Mouse (Mus musculus) E14TG2a.4 (cell line): ENCODE results near the gene Ets2.
"Not testable (repeated sequence)": the region's sequence is repeated elsewhere in the genome, so short reads cannot be mapped to it uniquely, and the experiment has no call there.

Experiments used
- H3K27me3 ChIP-seq: 2 replicates; pipeline ENCODE4 v1.6.1; 2014; ENCODE audit warnings: low read length, control low read depth; ENCODE audit not compliant: insufficient read depth
- H3K36me3 ChIP-seq: 2 replicates; pipeline ENCODE4 v1.6.1; 2014; ENCODE audit warnings: low read length, control low read depth; ENCODE audit not compliant: insufficient read depth
- H3K4me1 ChIP-seq: replicated peaks from 2 replicates; pipeline ENCODE4 v1.6.1; 2014; ENCODE audit warnings: low read depth, low read length, control low read depth
- H3K4me3 ChIP-seq: replicated peaks from 2 replicates; pipeline ENCODE4 v1.5.1; 2014; ENCODE audit warnings: mild to moderate bottlenecking, low read length
- H3K9me3 ChIP-seq: 2 replicates; pipeline ENCODE4 v1.6.1; 2014; ENCODE audit warnings: low read length, control low read depth
- CTCF ChIP-seq: conservative IDR thresholded peaks from 2 replicates; pipeline ENCODE4 v1.5.1; 2014; ENCODE audit warnings: low read length
- NANOG ChIP-seq: IDR thresholded peaks from 2 replicates; pipeline ENCODE4 v1.6.1; 2014; ENCODE audit warnings: borderline replicate concordance, low read length, mixed read lengths
- POU5F1 ChIP-seq: IDR thresholded peaks from 2 replicates; pipeline ENCODE4 v1.6.1; 2014; ENCODE audit warnings: low read length, borderline replicate concordance

Ets2 gene

GRCm38 (mm10) chr16:95761742-95762141 lies 59.9 kb downstream of the Ets2 start:
- Histone ChIP-seq H3K4me3 (no peak overlapping the region), H3K27me3 (no peaks in the 10 kb centered on the region), H3K4me1 (peaks cover 66% of the 10 kb centered on the region), H3K9me3 (no peaks in the 10 kb centered on the region), H3K36me3 (no peaks in the 10 kb centered on the region)
- TF ChIP-seq POU5F1 (no peak), CTCF (no peak), NANOG (no peak)

- Histone ChIP-seq H3K4me3 (no peak overlapping the region), H3K4me1 (peaks cover 72% of the 10 kb centered on the region), H3K27me3 (no peaks in the 10 kb centered on the region), H3K9me3 (no peaks in the 10 kb centered on the region), H3K36me3 (no peaks in the 10 kb centered on the region)
- TF ChIP-seq NANOG: no peak
- no peak for TF ChIP-seq CTCF
- no peak for TF ChIP-seq POU5F1
Observed at GRCm38 (mm10) chr16:95763201-95763600, 61.3 kb downstream of the Ets2 start.

GRCm38 (mm10) chr16:95764041-95764440 lies 62.2 kb downstream of the Ets2 start:
- H3K36me3 ChIP-seq: not testable (repeated sequence)
- H3K4me1 ChIP-seq: peaks cover 79% of the 10 kb centered on the region

GRCm38 (mm10) chr16:95766181-95766580 lies 64.3 kb downstream of the Ets2 start:
- no peaks in the 10 kb centered on the region for H3K27me3 ChIP-seq
- no peaks in the 10 kb centered on the region for H3K36me3 ChIP-seq
- H3K4me3 ChIP-seq: peak overlapping the region; percentile 74; the same call in 1 of the 2 replicates
- H3K9me3 ChIP-seq: no peaks in the 10 kb centered on the region
- H3K4me1 ChIP-seq: peaks cover 89% of the 10 kb centered on the region
- no peak for TF ChIP-seq NANOG
- no peak for TF ChIP-seq POU5F1
- TF ChIP-seq CTCF: no peak

More at GRCm38 (mm10) chr16:95764041-95764440, 62.2 kb downstream of the Ets2 start:
- H3K27me3 ChIP-seq, H3K9me3 ChIP-seq, H3K4me3 ChIP-seq: not testable (repeated sequence)

GRCm38 (mm10) chr16:95767246-95767645 lies 65.4 kb downstream of the Ets2 start:
- no peaks in the 10 kb centered on the region for H3K9me3 ChIP-seq

DNA sequence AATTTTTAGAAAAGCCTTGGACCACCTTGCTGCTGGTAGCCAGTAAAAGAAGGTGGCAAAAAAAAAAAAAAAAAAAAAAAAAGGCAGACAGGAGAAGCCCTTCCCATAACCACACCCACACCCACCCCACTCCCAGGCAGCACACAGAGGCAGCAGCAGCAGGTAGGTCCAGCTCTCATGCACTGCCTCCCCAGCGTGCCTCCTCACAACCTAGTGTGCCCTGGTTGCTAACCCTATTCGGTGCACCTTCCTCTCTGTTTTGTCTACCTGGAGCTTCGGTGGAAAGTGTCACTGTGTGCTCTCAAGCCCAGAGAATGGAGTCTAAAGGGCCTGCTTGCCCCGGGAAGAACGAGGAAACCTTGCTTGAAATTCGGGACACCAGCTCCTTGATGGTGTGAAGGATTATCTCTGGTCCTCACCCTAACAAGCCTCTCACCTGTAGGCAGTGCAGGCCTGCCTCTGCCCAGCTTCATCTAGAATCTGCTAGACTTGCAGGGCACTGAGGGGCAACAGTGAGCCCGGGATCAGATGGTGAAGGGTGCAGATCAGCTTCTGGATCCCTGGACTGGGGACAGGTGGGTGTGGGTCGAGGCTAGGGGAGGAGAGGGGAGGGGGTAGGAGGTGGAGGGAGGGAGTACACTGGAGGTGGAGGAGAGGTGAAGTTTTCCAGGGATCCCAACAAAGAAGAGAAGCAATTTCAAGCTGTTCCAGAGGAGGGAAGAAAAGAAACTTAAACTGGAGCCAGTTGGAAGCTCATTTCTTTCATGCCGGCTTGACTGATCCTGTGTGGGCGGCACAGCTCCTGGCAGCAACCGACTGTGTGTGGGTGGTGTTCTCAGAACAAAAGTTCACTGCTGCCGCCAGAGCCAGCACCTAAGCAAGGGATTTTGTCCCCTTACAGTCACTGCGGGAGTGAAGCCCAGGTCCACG lies 67.5 kb downstream of the Ets2 start:
- Histone ChIP-seq H3K27me3 (no peaks in the 10 kb centered on the region), H3K36me3 (peaks cover 4% of the 10 kb centered on the region; the same call in 1 of the 2 replicates), H3K4me3 (peak overlapping the region; percentile 74), H3K9me3 (no peaks in the 10 kb centered on the region), H3K4me1 (peaks cover 97% of the 10 kb centered on the region)
- no peak for TF ChIP-seq CTCF
- TF ChIP-seq POU5F1: no peak
- TF ChIP-seq NANOG: no peak

More at GRCm38 (mm10) chr16:95767246-95767645, 65.4 kb downstream of the Ets2 start:
- no peak for TF ChIP-seq POU5F1
- peak; percentile 77 for TF ChIP-seq NANOG
- no peak for TF ChIP-seq CTCF
- Histone ChIP-seq H3K36me3 (no peaks in the 10 kb centered on the region), H3K4me1 (peaks cover 92% of the 10 kb centered on the region), H3K4me3 (peak overlapping the region; percentile 74), H3K27me3 (no peaks in the 10 kb centered on the region)

DNA sequence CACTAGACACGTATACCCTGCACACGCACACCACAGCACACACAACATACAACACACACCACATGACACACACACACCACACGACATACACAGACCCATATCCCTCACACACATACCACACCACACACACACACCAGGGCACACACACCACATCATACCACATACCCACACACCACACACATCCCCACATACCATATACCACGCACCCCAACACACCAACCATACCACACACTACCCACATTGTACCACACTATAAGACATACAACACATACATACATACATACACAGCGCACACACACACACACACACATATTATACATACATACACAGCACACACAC lies 68.1 kb downstream of the Ets2 start:
- peaks cover 4% of the 10 kb centered on the region; the same call in 1 of the 2 replicates for H3K36me3 ChIP-seq
- no peaks in the 10 kb centered on the region for H3K9me3 ChIP-seq
- H3K4me3 ChIP-seq: peak overlapping the region; percentile 74
- no peaks in the 10 kb centered on the region for H3K27me3 ChIP-seq
- peaks cover 95% of the 10 kb centered on the region for H3K4me1 ChIP-seq
- TF ChIP-seq CTCF (no peak), NANOG (no peak), POU5F1 (no peak)

DNA sequence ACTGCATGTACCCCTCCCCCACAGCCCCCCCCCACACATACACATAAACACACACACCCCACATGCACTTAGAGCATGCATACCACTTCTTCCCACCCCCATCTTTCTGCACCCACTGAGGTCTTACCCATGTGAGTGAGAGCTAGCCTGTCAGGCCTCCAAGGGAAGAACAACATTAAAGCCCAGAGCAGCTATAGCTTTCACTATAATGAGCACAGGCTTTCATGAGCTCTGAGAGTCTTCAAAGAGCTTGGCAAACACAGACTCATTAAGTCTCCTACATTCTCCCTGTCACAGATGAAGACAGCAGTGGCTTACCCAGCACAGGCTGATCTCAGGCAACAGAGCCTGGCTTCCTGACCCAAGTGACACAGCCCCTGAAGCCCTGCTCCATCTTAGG lies 68.5 kb downstream of the Ets2 start:
- Histone ChIP-seq H3K36me3 (peaks cover 4% of the 10 kb centered on the region; the same call in 1 of the 2 replicates), H3K4me1 (peaks cover 95% of the 10 kb centered on the region), H3K9me3 (no peaks in the 10 kb centered on the region), H3K27me3 (no peaks in the 10 kb centered on the region), H3K4me3 (no peak overlapping the region)
- TF ChIP-seq CTCF: no peak
- no peak for TF ChIP-seq POU5F1
- no peak for TF ChIP-seq NANOG
